Mouse (Mus musculus) kidney, adult 2 months (tissue): ENCODE results near the gene Hoxa7.

Source experiments
- CTCF ChIP-seq: fragments of 200-500 bp; conservative IDR thresholded peaks from 2 replicates; pipeline ENCODE4 v1.5.1; 2011; ENCODE audit warnings: low read depth, mild to moderate bottlenecking, control low read depth, low read length, moderate library complexity, mixed read lengths; ENCODE audit not compliant: insufficient read depth, insufficient read length
- POLR2A ChIP-seq: fragments of 200-500 bp; IDR thresholded peaks from one replicate; pipeline ENCODE4 v1.6.1; 2011; ENCODE audit warnings: low read depth, low read length, control low read depth

GRCm38 (mm10) chr6:52164626-52165440 lies 56.8 kb downstream of the Hoxa7 start, which contains the start of gene Hoxa2:
- no peak for TF ChIP-seq CTCF
- TF ChIP-seq POLR2A, result no peak
